Mouse (Mus musculus) T-cell, adult 2 months (primary cell): ENCODE results near the gene Crybg3.

ENCODE experiments used
- DNase-seq: peaks from one replicate; pipeline ENCODE4 v3.0.0; 2022; ENCODE audit warnings: low spot score

Gene Crybg3

GRCm38 (mm10) chr16:59532561-59532960, 68.2 kb downstream of the Crybg3 start:
- no peak for DNase-seq

GRCm38 (mm10) chr16:59531243-59531642, 69.5 kb downstream of the Crybg3 start:
- DNase-seq, result no peak

- no peak for DNase-seq
These were observed 71.2 kb downstream of the Crybg3 start for GRCm38 (mm10) chr16:59529570-59529969.

- DNase-seq, result no peak
These were observed 73.8 kb downstream of the Crybg3 start for GRCm38 (mm10) chr16:59526939-59527338.

- no peak for DNase-seq
These were observed 78.9 kb downstream of the Crybg3 start for GRCm38 (mm10) chr16:59521752-59522423.

- peak; percentile 69 for DNase-seq
These were observed 83.1 kb downstream of the Crybg3 start for GRCm38 (mm10) chr16:59517447-59518219.

- no peak for DNase-seq
These were observed 83.8 kb downstream of the Crybg3 start for GRCm38 (mm10) chr16:59516965-59517364.

GRCm38 (mm10) chr16:59515169-59515568, 85.6 kb downstream of the Crybg3 start:
- DNase-seq, result no peak

- no peak for DNase-seq
These were observed 90.9 kb downstream of the Crybg3 start for GRCm38 (mm10) chr16:59509830-59510229.

- DNase-seq, result no peak
These were observed 101.6 kb downstream of the Crybg3 start for GRCm38 (mm10) chr16:59499180-59499579.

GRCm38 (mm10) chr16:59497947-59498346, 102.8 kb downstream of the Crybg3 start:
- DNase-seq, result no peak

- DNase-seq, result no peak
These were observed 107.6 kb downstream of the Crybg3 start for GRCm38 (mm10) chr16:59493199-59493598.

GRCm38 (mm10) chr16:59487975-59488548, 112.7 kb downstream of the Crybg3 start:
- DNase-seq, result no peak

- no peak for DNase-seq
These were observed 113.5 kb downstream of the Crybg3 start for GRCm38 (mm10) chr16:59487239-59487638.

- DNase-seq, result no peak
These were observed 122.8 kb downstream of the Crybg3 start for GRCm38 (mm10) chr16:59477955-59478354.

- DNase-seq, result peak; percentile 55
These were observed 126.0 kb downstream of the Crybg3 start for GRCm38 (mm10) chr16:59474788-59475187.

- no peak for DNase-seq
These were observed 128.2 kb downstream of the Crybg3 start for GRCm38 (mm10) chr16:59472546-59472945.

- peak; percentile 81 for DNase-seq
These were observed 129.0 kb downstream of the Crybg3 start, which contains the start of gene Riox2 for GRCm38 (mm10) chr16:59471637-59472278. Gene Riox2, plus strand, starts transcription at chr16:59471775.

- DNase-seq, result peak; percentile 28
These were observed 130.9 kb downstream of the Crybg3 start for GRCm38 (mm10) chr16:59469846-59470245.

- DNase-seq, result no peak
These were observed 136.8 kb downstream of the Crybg3 start for GRCm38 (mm10) chr16:59463973-59464372.

- DNase-seq, result no peak
These were observed 137.2 kb downstream of the Crybg3 start for GRCm38 (mm10) chr16:59463567-59463966.

- DNase-seq, result peak; percentile 73
These were observed 141.4 kb downstream of the Crybg3 start for GRCm38 (mm10) chr16:59459259-59459861.
